Mouse (Mus musculus): Measurements from ENCODE around the gene Gm5538. TPM values are rescaled to one million over a fixed set of nuclear protein-coding genes. Genes with fewer than 3 reads are reported as not detected.

Gm5538 gene
- total RNA-seq (2021): not detected

- intact Hi-C loops (cut with DNase I): no loop called here
- DNase-seq: no peak
Observed at GRCm38 (mm10) chr3:59729490-59729889, at the start of gene Gm5538. Gene Gm5538, plus strand, starts transcription at chr3:59729790.

- intact Hi-C loops (cut with DNase I): no loop called here
Observed at GRCm38 (mm10) chr3:59697391-59697790, 32.2 kb upstream of the Gm5538 start.

GRCm38 (mm10) chr3:59702614-59703110, 26.9 kb upstream of the Gm5538 start:
- intact Hi-C loops (cut with DNase I): no loop called here
- no peak for DNase-seq

More at GRCm38 (mm10) chr3:59697391-59697790, 32.2 kb upstream of the Gm5538 start:
- no peak for DNase-seq

GRCm38 (mm10) chr3:59739866-59740265, 10.3 kb downstream of the Gm5538 start:
- no peak for DNase-seq
- intact Hi-C loops (cut with DNase I): no loop called here

- DNase-seq: peak; percentile 9
- intact Hi-C loops (cut with DNase I): no loop called here
Observed at GRCm38 (mm10) chr3:59744181-59744580, 14.6 kb downstream of the Gm5538 start.

Other genes starting within 250 kb of the Gm5538 start
- not detected for gene Gm8298, start 131.3 kb downstream of the Gm5538 start, total RNA-seq (2021)
- gene C130079G13Rik, start 195.4 kb downstream of the Gm5538 start, total RNA-seq (2021): not detected

All from left cerebral cortex, postnatal 4 days (tissue).